Mouse (Mus musculus): ENCODE measurements at regions not wholly inside any gene's neighbourhood (a gene's known extent, or its start where the extent isn't known, plus 50 kb on each side); places are given as distances from the start of the nearest gene placed in this dataset.
A peak's percentile ranks its signal among the peaks of the same experiment; 100 is the strongest.

DNA sequence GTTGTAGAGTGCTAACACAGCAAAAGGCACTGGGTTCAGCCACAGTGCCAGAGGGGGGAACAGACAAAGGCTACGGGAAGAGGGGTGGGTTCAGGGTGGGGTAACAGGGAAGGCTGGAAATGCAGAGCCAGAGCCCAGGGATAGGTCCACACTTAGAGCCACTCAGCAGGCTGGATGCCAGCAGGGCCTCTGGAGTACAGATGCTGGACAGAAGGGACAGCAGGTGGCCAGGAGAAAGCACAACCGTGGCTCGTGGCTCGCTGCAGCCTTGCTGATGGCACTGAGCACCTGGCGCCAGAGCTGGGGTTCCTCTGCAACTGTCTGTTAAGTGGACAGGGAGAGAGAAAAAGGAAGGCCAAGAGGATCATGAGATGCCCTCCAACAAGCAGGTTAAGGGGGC lies 174.2 kb downstream of the Mroh4 start:
- no peak for TF ChIP-seq CTCF (IDR thresholded peaks at IDR 0.05; ENCODE audit: extremely low read depth, insufficient read depth, low read length)
- TF ChIP-seq POLR2A (IDR thresholded peaks at IDR 0.05; ENCODE audit: extremely low read depth, insufficient read depth, low read length) = no peak
- no peak overlapping the region for H3K4me3 ChIP-seq (ENCODE audit: insufficient read depth, low read length)
- H3K4me1 ChIP-seq (ENCODE audit: control insufficient read depth, insufficient read depth, low read length) = peaks cover 7% of the 10 kb centered on the region
- no peak overlapping the region for H3K27ac ChIP-seq (ENCODE audit: insufficient read depth, low read length)

- Histone ChIP-seq H3K4me1 (ENCODE audit: control insufficient read depth, insufficient read depth, low read length) (peaks cover 7% of the 10 kb centered on the region), H3K4me3 (ENCODE audit: insufficient read depth, low read length) (no peak overlapping the region), H3K27ac (ENCODE audit: insufficient read depth, low read length) (no peak overlapping the region)
- TF ChIP-seq CTCF (IDR thresholded peaks at IDR 0.05; ENCODE audit: extremely low read depth, insufficient read depth, low read length) (peak; percentile 26; the same call in 1 of the 2 replicates), POLR2A (IDR thresholded peaks at IDR 0.05; ENCODE audit: extremely low read depth, insufficient read depth, low read length) (no peak)
Measured at GRCm38 (mm10) chr15:74459345-74459975, 176.7 kb downstream of the Mroh4 start.

- TF ChIP-seq CTCF (IDR thresholded peaks at IDR 0.05; ENCODE audit: extremely low read depth, insufficient read depth, low read length) (no peak), POLR2A (IDR thresholded peaks at IDR 0.05; ENCODE audit: extremely low read depth, insufficient read depth, low read length) (no peak)
- Histone ChIP-seq H3K4me1 (ENCODE audit: control insufficient read depth, insufficient read depth, low read length) (peaks cover 7% of the 10 kb centered on the region), H3K4me3 (ENCODE audit: insufficient read depth, low read length) (no peak overlapping the region), H3K27ac (ENCODE audit: insufficient read depth, low read length) (0 out of 2 replicates have a peak overlapping the region, but pooled peaks have one; percentile 44)
Measured at GRCm38 (mm10) chr15:74458940-74459339, 177.2 kb downstream of the Mroh4 start.

GRCm38 (mm10) chr15:74457965-74458364 lies 178.2 kb downstream of the Mroh4 start:
- TF ChIP-seq CTCF (IDR thresholded peaks at IDR 0.05; ENCODE audit: extremely low read depth, insufficient read depth, low read length) (no peak), POLR2A (IDR thresholded peaks at IDR 0.05; ENCODE audit: extremely low read depth, insufficient read depth, low read length) (no peak)
- H3K4me1 ChIP-seq (ENCODE audit: control insufficient read depth, insufficient read depth, low read length) = peaks cover 7% of the 10 kb centered on the region
- H3K27ac ChIP-seq (ENCODE audit: insufficient read depth, low read length) = no peak overlapping the region
- H3K4me3 ChIP-seq (ENCODE audit: insufficient read depth, low read length) = no peak overlapping the region

DNA sequence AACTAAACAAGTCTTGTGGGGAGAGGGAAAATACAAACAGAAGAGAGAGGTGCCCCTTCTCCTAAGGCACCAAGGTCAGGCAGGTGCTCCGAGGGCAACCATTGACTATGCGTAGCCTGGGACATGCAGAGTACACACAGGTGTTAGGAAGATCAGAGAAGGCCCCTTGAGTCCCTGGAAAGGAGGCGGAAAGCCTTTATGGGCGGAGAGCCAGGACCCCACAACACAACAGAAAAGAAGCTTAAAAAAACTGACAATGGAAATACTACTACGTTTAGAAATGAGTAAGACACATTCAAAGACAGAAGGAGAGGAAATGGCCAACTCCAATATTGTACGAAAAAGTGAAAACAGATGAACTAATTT lies 179.5 kb downstream of the Mroh4 start:
- no peak overlapping the region for H3K27ac ChIP-seq (ENCODE audit: insufficient read depth, low read length)
- H3K4me3 ChIP-seq (ENCODE audit: insufficient read depth, low read length) = no peak overlapping the region
- TF ChIP-seq CTCF (IDR thresholded peaks at IDR 0.05; ENCODE audit: extremely low read depth, insufficient read depth, low read length) = no peak
- H3K4me1 ChIP-seq (ENCODE audit: control insufficient read depth, insufficient read depth, low read length) = peaks cover 7% of the 10 kb centered on the region

DNA sequence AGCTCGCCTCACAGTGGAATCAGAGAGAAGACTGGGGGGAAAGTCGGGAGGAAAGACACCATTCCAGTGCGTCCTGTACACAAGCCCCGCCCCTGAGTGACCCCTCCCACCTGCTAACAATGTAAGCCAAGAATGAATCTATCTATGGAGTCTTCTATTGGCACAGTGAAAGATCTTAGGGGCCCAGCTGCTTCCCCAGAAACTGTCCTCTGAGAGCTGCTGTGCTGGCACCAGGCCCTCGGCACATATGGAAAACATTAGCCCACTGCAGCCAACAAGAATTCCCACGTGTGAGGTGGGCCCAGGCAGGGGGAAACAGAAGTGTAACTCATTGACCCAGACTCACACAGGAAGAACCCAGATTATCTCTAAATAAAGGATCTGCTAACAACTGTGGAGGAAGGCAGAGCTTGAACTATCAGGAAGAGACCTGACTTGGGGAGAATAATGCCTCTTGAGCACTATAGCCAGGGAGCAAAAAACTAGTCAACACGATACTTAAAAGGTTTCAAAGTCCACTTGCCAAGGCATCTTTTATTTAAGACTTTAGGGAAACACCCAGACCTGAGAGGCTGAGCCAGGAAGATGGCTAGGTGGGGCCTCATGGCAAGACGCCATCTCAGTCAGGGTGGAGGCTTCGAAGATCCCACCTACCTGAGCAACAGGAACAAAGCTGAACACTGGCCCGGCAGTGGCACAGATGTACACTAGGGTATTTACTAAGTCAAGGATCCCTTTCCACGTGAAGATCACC lies 180.1 kb downstream of the Mroh4 start:
- Histone ChIP-seq H3K4me1 (ENCODE audit: control insufficient read depth, insufficient read depth, low read length) (peaks cover 7% of the 10 kb centered on the region), H3K27ac (ENCODE audit: insufficient read depth, low read length) (no peak overlapping the region), H3K4me3 (ENCODE audit: insufficient read depth, low read length) (no peak overlapping the region)
- no peak for TF ChIP-seq CTCF (IDR thresholded peaks at IDR 0.05; ENCODE audit: extremely low read depth, insufficient read depth, low read length)

- Histone ChIP-seq H3K4me1 (ENCODE audit: control insufficient read depth, insufficient read depth, low read length) (peaks cover 5% of the 10 kb centered on the region), H3K4me3 (ENCODE audit: insufficient read depth, low read length) (no peak overlapping the region), H3K27ac (ENCODE audit: insufficient read depth, low read length) (no peak overlapping the region)
- TF ChIP-seq CTCF (IDR thresholded peaks at IDR 0.05; ENCODE audit: extremely low read depth, insufficient read depth, low read length) (no peak), POLR2A (IDR thresholded peaks at IDR 0.05; ENCODE audit: extremely low read depth, insufficient read depth, low read length) (no peak)
Measured at GRCm38 (mm10) chr15:74454543-74454942, 181.6 kb downstream of the Mroh4 start.

- Histone ChIP-seq H3K27ac (ENCODE audit: insufficient read depth, low read length) (no peak overlapping the region), H3K4me1 (ENCODE audit: control insufficient read depth, insufficient read depth, low read length) (peaks cover 2% of the 10 kb centered on the region), H3K4me3 (ENCODE audit: insufficient read depth, low read length) (no peak overlapping the region)
- TF ChIP-seq POLR2A (IDR thresholded peaks at IDR 0.05; ENCODE audit: extremely low read depth, insufficient read depth, low read length) (no peak), CTCF (IDR thresholded peaks at IDR 0.05; ENCODE audit: extremely low read depth, insufficient read depth, low read length) (no peak)
Measured at GRCm38 (mm10) chr15:74453810-74454209, 182.3 kb downstream of the Mroh4 start.

- H3K4me1 ChIP-seq (ENCODE audit: control insufficient read depth, insufficient read depth, low read length) = no peaks in the 10 kb centered on the region
- TF ChIP-seq CTCF (IDR thresholded peaks at IDR 0.05; ENCODE audit: extremely low read depth, insufficient read depth, low read length) (no peak), POLR2A (IDR thresholded peaks at IDR 0.05; ENCODE audit: extremely low read depth, insufficient read depth, low read length) (no peak)
Measured at GRCm38 (mm10) chr15:74452426-74452825, 183.7 kb downstream of the Mroh4 start.

GRCm38 (mm10) chr15:74441889-74442288 lies 194.3 kb downstream of the Mroh4 start:
- TF ChIP-seq POLR2A (IDR thresholded peaks at IDR 0.05; ENCODE audit: extremely low read depth, insufficient read depth, low read length) = no peak
- H3K4me3 ChIP-seq (ENCODE audit: insufficient read depth, low read length) = no peak overlapping the region
- no peak overlapping the region for H3K27ac ChIP-seq (ENCODE audit: insufficient read depth, low read length)
- peaks cover 3% of the 10 kb centered on the region; the same call in 1 of the 2 replicates for H3K4me1 ChIP-seq (ENCODE audit: control insufficient read depth, insufficient read depth, low read length)

More at GRCm38 (mm10) chr15:74452426-74452825, 183.7 kb downstream of the Mroh4 start:
- Histone ChIP-seq H3K27ac (ENCODE audit: insufficient read depth, low read length) (no peak overlapping the region), H3K4me3 (ENCODE audit: insufficient read depth, low read length) (no peak overlapping the region)

All from cortical plate, adult 2 months (tissue).